Mouse (Mus musculus): ENCODE results near the gene Itch.
A peak's percentile ranks its signal among the peaks of the same experiment; 100 is the strongest.
"Not testable (repeated sequence)": the region's sequence is repeated elsewhere in the genome, so short reads cannot be mapped to it uniquely, and the experiment has no call there.

Itch gene

DNA sequence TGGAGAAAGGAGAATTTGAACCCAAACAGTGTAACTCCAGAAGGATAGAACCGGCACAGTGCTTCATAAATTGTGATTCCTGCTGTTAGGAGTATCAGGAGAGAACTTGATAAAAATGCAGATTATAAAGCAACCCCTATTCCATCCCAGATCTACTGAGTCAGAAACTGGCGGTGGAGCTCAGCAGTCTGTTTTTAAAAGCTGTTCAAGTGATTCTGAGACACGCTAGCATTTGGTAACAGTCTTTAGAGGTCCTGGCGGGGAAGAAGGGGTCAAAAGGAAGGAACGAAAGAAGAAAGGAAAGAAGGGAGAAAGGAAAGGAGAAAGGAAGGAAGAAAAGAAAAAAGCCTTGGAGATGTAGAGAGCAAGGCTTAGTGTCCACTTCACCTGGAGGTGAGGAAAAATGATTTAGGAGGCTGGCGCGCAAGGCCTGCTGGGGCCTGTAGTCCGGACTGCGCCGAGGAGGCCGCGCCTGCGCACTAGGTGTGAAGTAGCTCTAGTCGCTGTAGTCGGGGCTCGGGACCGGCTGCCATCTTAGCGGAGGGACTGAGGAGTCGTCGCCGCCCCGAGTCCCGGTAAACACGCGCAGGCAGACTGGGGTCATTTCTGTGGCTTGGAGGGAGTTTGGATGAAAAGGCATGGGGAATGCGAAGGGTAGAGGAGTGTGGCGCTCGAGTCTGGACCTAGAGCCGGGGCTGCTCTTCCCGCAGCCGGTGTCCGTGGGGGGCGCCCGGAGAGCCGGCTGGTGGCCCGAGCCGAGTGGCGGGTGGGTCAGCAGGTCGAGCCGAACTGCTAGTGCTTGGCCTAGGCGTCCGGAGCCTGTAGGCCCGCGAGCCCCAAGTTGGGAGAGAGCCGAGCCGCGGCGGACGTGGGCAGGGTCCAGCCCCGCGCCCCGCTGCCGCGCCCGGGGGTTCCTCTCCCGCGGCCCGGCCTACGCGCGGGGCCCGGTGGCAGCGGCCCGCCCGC lies at the start of gene Itch:
Gene Itch, plus strand, starts transcription at position 499 of the 966 bp plus-strand sequence.
- peak; percentile 83 for DNase-seq (ENCODE audit: low spot score)

DNA sequence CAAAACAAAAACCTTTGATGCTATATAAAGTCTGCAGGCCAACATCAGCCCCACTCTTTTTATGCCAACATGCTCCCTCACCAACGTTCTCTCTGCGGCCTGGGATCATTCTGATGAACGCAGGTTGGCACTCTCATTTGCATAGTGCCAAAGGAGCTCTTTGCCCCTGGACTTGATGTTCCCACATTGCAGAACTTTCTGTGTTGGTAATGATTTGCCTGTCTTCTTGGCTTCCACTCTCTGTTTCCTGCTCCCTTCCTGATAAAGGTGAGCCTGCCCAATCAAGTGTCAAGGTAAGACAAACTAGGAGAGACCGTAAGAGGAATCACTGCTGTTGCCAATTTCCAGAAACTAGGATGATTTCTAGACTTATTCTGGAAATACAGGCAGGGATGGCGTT lies 48.8 kb upstream of the Itch start:
- DNase-seq (ENCODE audit: low spot score): no peak

DNA sequence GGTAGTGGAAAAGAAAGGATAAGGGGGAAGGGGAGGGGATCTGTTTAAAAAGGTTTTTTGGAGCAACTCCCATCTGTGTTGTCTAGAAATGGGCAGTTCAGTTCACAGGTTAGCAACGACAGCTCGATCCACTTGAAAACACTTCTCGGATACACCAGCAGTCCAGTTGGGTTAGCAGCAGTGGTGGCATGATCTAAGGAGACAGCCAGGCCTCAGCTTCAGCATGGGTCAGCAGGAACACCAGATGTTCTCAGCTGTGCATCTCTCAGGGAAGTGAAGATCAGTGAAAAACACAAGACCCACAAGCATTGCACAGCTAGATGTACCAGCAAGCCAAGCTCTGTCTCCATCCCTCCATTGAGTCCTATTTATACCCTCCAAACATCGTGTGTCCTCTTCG lies 47.0 kb upstream of the Itch start:
- DNase-seq (ENCODE audit: low spot score): no peak

DNA sequence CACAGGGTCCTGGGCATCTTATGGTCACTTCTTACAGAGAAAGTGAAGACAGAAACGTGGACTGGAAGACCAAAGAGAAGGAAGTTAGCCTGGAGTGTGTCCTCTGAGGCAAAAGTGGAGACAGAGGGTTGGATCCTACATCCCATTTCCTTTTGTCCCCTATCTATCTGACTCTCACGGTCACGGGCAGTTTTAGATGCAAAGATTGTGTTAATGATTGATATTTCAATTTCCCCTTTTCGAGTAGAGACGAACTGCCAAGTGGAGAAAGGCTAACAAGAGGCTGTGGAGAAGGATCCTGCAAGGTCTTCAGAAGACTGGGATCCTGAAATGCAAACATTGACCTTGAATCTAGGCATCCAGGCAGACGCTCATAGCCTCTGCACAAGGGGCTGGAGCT lies 45.0 kb upstream of the Itch start:
- DNase-seq (ENCODE audit: low spot score): no peak

DNA sequence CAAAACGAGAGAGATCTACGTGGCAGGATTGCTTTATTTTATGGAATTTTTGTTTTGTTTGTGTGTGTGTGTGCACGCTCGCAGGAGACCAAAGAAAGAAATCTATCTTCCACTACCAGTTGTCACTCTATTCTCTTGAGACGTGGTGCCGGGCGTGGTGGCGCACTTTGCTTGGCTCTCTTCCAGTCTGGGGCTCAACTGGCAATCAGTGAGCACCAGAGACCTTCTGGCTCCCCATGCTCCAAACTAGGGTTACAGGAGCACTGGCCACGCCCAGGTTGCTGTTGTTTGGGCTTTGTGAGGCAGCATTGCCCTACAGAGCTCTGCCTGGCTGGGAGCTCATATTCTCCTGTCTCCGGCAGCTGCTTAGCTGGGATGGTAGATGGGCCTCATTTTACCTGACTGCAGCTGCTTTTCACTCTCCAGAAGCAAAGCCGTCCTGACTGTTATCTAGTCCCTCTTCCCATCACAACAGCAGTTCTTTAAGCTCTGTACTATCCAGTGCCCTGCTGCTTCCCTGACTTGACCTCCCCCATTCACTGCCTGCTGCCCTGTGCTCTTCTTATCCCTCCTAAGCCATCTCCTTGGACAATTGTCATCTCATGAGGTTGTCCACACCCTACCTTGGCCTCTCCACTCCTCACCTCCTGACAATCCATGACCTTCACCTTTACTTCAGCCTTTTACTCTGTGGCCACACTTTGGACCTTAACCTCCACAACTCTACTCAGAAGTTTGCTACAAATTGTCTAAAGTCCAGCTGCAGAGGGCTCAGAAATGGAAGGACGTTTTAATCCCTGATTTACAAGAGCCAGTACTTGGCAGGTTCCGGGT lies 42.2 kb upstream of the Itch start:
- DNase-seq (ENCODE audit: low spot score): no peak

DNA sequence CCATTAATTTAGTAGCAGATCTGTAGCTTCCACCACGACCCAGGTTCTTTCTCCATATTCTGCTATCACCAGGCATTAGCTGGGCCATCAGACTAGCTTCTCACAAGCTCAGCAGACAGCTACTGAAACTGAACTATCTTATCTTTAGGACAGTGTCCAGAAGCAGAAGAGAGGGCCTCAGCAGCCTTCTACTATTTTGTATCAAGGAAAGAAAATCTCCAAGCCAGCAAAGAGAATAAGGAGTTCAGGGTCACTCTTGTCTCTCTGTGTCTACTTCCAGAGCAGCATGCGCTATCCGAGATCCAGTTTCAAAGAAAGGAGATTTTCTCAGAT lies 41.6 kb upstream of the Itch start:
- no peak for DNase-seq (ENCODE audit: low spot score)

DNA sequence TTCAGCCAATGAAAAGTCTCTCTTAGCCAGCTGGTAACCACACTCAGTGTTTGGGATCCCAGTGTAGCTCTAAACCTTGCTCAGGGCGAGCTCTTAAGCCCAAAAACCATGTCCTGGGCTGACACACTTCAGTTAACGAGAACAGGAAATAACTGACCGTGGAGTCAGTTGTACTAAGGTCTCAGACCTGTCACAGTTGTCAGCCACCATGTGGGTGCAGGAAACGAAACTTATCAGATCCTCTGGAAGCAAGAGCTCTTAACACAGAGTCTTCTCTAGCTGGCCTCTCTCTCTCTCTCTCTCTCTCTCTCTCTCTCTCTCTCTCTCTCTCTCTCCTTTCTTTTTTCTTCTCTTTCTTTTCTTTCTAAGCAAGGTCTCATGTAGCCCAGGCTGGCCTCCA lies 39.9 kb upstream of the Itch start:
- DNase-seq (ENCODE audit: low spot score): no peak

DNA sequence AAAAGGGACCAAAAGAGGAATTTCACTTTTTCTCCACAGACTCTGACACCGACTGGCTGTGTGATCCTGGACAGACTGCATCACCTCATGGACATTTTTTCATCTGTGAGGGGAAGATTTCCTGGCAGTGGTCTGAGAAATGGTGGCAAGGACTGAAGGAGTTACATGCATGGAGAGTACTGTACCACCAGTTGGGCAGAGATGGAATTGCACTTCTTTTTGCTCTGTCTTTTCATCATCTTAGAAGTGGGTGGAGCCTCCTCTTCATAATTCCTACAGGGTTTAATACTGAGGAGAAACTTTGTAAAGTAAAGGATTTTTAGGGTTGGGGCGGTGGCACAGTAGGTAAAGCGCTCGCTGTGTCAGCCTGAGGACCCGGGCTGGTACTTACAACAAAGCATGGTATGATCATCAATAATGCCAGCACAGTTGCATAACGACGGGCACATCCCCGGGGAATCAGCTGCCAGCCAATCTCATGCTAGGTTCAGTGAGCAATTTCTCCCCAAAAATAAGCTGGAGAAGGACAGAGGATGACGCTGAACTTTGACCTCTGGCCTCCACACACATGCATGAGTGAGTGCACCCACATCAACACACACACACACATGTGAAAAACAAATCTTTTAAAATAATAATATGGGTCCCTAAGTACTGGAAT lies 34.5 kb upstream of the Itch start:
- no peak for DNase-seq (ENCODE audit: low spot score)

DNA sequence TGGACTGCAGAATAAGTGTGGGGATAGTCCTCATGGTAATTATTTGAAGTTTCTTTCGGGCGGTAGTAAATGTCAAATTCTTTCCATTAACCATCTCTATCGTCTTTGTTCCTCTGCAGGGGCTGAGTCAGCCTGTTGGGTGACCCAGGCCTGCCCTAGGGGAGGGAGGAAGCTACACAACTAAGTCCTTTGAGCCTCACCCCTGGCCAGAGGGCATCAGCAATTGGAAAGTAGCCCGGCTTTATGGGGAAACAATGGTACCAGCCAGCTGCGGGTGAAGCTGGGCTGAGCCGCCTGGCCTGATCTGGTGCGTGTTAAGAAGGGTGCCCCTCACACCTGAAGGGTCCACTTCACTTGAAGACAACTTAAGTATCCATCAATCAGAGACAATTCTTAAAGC lies 33.9 kb upstream of the Itch start:
- DNase-seq (ENCODE audit: low spot score): no peak

DNA sequence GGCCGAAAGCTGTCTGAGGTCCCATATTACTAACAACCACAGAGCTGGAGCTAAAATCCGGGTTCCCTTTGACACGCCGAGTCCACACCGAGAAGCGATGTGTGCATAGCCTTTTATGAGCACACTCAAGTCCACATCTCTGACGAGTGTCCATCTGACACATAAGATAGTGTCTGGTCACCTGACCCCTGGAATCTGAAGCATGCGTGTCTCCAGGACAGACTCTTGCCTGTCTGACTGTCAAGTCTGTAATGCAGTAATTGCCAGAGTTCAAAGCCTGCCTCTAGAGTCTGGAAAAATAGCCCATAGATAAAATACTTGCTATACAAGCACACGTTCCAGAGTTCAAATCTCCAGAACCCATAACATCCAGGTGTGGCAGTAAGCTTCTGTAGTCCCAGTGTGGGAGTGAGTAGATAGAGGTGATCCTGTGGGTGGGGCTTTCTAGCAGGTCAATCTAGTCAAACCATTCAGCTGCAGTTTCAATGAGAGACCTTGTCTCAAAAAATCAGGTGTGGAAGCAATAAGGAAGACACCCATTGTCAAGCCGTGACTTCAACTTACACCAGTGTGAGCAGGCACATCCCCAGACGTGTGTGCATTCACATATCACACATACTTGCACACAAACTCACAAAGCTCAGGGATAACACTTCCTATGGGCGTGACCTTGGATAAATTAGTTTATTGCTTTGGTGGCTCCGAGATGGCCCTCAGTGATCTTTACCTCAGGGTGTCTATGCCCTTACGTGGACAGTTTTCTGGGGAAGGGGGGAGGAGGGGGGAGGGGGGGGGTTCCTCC lies 33.1 kb upstream of the Itch start:
- no peak for DNase-seq (ENCODE audit: low spot score)

DNA sequence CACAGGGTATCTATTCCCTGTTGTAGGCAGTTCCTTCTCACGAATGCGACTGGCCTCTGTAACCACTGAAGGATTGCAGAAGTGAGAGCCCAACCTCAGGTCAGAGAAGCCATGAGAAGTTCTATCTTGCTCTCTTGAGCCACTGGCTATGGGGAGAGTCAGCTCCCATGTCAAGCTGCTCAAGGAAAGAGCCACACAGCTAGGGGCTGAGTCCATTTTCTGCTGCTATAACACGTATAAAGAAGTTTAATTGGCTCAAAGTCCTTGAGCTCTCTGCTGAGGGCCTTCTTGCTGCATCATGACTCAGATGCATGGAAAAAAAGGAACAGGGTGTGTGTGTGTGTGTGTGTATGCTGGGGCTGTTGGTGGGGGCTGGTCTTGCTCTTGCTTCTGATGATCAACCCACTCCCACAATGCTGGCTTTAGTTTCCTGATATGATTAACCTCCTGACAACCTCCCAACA lies 32.5 kb upstream of the Itch start:
- DNase-seq (ENCODE audit: low spot score): no peak

DNA sequence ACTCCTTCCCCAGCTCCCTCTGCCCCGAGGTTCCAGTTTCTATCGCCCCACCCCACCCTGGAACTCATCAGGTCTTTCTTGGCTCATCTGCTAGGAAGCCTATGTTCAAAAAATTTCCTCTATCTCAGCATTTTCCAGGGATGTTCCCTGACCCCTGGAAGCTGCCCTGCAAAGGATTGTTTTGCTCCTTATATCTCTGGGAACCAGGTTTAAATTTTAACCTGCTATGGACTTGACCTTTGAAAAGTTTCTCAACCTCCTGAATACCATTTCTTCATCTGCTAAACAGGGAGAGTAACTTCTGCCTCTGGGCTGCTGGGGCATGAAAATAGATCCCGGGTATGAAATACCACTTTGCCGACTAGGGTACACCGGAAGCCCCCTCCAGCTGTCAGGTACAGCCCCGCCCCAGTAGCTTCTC lies 31.5 kb upstream of the Itch start:
- no peak for DNase-seq (ENCODE audit: low spot score)

DNA sequence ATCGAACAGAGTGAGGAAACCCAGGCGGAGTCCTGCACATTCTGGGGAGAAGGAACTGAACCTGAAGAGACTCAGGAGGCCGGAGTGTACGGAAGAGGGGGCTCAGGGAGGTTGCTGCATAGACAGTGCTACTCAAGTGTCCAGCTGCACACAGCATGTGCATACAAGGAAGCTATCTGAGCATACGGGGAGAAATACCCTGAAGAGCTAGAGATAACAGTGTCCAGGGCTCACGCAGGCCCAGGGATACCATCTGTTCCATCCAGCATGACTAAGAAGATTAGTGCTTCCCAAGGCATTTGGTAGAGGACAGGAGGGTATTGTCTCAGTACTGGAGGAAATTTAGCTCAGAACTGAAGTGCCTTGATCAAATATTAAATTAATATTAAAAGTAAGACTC lies 29.7 kb upstream of the Itch start:
- no peak for DNase-seq (ENCODE audit: low spot score)

DNA sequence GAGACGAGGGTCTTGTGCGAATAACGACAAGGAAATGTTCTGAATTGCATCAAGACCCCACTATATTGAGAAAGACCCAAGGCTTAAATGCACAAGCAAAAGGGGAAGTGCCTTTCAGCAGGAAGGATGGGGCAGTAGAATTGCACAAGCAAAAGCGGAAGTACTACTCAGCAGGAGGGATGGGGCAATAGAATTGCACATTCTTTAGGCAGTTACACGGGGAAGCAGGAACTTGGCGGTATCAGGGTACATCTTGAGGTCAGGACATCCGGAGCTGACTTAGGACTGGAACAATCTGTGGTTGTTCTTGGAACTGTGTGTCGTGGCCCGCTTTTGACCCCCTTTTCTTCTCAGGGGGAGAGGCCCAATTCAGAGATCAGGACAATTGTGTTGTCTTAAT lies 26.0 kb upstream of the Itch start:
- not testable (repeated sequence) for DNase-seq (ENCODE audit: low spot score)

DNA sequence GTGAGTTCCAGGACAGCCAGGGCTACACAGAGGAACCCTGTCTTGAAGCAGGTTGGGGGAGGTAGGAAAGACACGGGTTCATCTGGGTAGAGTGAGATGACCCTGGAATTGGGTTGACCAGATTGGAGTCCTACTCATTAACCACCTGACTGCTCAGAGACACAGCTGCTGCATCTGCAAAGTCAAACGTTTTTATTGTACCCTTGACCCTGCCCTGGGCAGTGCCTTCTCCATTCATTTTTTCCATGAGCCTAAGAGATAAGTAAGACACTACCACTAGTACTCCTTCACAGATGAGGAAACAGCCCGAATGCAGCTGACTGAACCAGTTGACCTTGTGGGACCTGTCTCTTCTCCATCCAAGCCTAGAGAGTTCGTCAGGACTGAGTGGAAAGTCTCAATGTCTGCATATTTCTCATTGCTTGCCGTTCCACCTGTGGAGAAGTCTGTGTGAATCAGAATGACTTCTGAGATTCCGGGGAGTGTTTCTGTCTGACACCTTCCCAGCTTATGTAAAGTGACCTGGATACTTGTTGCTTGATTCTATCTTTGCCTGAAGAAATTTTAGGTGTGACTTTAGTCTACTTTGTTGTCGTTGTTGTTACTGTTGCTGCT lies 18.0 kb upstream of the Itch start:
- DNase-seq (ENCODE audit: low spot score): no peak

DNA sequence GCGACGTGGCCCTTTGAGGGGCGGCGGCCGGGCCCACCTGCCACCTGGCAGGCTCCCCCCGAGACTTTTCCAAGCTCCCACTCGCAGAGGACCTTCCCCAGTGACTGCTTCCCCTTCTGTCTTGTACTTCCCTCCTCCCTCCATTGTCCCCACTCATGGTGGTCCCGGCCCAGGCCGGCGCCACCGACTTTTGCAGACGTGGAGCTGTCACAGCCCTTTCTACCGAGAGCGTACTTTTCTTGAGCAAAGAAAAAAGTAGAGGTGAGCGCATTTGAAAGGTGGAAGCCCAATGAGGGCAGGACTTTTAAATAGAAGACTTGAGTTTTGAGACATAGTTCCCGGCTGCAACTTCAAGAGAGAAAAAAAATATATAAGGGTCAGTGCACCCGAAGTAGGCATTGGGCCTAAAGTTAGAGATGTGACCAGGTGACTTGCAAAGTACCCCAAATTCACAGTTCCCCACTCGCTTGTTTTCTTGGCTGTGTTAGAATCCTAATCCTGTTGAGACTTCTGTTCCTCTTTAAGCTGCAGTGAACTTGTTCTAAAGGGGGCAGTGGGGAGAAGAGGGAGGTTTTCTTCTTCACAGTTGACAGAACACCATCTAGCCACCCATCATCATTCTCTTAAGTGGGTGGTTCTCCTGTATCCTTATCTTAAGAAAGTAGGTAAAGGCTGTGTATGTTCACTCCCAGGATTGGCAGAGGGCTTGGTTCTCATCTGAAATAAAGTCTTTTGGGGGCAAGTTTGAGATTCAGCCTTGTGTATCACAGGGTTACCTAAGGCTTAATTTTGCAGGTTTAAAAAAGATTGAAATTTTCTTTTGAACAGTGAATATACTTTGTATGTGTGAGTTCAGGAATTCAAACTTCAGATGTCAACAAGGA lies 910 bp downstream of the Itch start:
- no peak for DNase-seq (ENCODE audit: low spot score)

DNA sequence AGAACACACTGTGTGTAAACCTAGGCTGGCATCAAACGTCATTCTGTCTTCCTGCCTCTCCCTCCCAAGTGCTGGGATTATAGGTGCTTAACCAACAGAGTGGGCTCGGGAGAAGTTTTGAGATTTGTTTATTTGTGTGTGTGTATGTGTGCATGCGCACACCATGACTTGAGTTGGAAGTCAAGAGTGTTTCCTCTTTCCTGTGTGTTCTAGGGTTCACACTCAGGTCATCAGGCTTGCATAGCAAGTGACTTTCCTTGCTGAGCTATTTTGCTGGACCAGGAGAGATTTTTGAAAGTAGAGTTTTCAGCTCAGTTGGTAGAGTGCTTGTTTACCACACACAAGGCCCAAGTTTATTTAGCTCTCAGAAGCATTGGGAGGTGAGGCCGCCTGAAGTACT lies 1.8 kb downstream of the Itch start:
- no peak for DNase-seq (ENCODE audit: low spot score)

DNA sequence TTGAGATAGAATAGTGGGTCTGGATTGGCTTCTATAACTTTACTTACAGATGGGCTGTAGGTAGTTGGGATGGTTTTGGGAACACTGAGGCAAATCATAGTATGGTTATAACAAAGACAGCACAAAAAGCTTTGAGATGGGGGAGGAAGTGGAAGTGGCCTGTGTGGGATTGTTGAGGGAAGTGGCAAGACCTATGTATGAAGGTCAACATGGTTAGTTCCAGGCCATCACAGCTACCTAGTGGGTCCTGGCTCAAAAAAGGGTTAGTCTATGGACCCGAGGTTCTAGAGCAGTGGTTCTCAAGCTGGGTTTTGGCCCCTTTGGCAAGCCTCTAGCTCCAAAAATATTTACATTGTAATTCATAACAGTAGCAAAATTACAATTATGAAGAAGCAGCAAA lies 2.2 kb downstream of the Itch start:
- DNase-seq (ENCODE audit: low spot score): no peak

DNA sequence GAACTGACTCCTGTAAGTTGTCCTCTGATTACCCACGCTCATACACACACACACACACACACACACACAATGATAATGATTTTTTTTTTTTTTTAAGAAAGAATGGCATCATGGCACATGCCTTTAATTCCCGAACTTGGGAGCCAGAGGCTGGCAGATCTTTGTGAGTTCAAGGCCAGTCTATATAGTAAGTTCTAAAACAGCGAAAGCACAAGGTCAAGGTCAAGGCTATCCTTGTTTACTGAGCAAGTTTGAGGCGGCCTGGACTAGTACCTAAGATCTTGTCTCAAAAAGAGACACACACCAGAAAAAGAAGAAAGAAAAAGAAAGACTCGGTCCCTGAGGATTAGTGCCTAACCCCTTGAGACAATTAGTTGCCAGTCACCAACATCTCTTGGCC lies 7.7 kb downstream of the Itch start:
- DNase-seq (ENCODE audit: low spot score): no peak

DNA sequence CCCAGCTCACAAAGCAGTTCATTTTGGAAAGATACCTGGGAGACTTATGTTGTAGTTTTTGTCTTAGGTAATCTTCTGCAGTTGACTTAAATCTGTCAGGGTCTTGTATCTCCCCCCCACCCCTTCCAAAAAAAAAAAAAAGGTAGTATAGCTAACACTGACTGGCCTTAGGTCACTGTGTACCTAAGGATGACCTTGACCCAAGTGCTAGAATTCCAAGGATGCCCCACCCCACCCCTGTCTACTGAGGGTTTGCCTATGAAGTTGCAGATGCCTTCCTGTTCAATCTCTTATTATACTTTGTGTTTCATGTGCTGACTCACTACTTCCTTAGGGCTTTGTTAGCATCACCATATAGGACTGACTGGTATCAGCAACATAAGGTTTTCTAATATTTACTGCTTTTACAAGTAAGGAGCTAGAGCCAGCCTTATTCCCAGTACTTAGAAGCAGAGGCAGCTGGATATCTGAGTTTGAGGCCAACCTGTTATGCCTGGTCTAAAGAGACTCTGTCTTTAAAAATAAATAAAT lies 8.8 kb downstream of the Itch start:
- DNase-seq (ENCODE audit: low spot score): no peak
